Mouse (Mus musculus) megakaryocyte progenitor cell, adult 5-6 weeks (primary cell): ENCODE measurements around the gene Cyb5b. TPM values are rescaled to one million over a fixed set of nuclear protein-coding genes. Genes with fewer than 3 reads are reported as not detected.
A peak's percentile ranks its signal among the peaks of the same experiment; 100 is the strongest.
"Not testable (repeated sequence)": the region's sequence is repeated elsewhere in the genome, so short reads cannot be mapped to it uniquely, and the experiment has no call there.

ENCODE experiments used
- ATAC-seq: replicated peaks from 2 replicates; pipeline ENCODE4 v1.8.0; 2016; ENCODE audit warnings: mild to moderate bottlenecking, moderate TSS enrichment, inconsistent platforms; ENCODE audit not compliant: poor library complexity
- total RNA-seq, 2 experiments: library from RNA; stranded (forward) in 1 of 2; stranded (reverse) in 1 of 2; fragments of 157-497, 149-512 nt in 1 of 2; fragments of 200-1000 nt in 1 of 2; gene quantifications; 2 replicates each; pipeline versions ENCODE4 v1.2.3 to v1.2.4; 2015 to 2017

Gene Cyb5b
- total RNA-seq (2015): 54.1 and 58.4 TPM in 2 replicates
- total RNA-seq (2017): 61.0 and 67.1 TPM in 2 replicates

DNA sequence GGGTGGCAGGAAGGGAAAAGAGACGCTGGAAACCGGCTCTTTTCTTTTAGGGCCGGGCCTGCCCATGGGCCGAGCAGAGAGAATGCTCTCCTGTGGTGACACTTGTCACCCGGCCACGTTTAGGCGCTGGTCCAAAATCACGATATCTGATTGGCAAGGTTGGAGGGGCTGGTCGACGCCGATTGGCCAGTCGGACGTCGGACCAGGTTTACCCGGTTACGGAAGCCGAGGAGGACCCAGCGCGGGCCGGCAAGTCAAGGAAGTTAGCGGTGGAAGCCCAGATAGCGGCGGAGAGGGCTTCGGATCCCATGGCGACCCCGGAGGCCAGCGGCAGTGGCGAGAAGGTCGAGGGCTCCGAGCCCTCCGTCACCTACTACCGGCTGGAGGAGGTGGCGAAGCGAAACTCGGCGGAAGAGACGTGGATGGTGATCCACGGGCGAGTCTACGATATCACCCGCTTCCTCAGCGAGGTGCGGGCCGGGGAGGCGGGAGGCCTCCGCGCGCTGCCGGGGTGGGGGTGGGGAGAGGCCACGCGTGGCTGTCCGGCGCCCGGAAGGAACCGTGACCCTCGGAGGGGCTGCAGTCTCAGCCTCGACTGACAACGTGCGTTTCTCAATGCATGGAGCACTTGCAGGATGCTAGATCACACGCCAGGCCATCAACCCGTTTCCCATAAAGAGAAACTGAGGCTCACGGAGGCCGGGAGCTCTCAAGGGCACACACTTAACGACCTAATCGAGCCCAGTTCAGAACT lies at the start of gene Cyb5b:
Gene Cyb5b (plus strand): TSS at position 237 of the 754 bp plus-strand sequence.
- peak; percentile 96 for ATAC-seq

GRCm38 (mm10) chr8:107104547-107104946 lies 45.9 kb upstream of the Cyb5b start:
- peak; percentile 96 for ATAC-seq

- not testable (repeated sequence) for ATAC-seq
Measured at GRCm38 (mm10) chr8:107108089-107108488, 42.4 kb upstream of the Cyb5b start.

- ATAC-seq: no peak
Measured at GRCm38 (mm10) chr8:107108978-107109720, 41.3 kb upstream of the Cyb5b start.

DNA sequence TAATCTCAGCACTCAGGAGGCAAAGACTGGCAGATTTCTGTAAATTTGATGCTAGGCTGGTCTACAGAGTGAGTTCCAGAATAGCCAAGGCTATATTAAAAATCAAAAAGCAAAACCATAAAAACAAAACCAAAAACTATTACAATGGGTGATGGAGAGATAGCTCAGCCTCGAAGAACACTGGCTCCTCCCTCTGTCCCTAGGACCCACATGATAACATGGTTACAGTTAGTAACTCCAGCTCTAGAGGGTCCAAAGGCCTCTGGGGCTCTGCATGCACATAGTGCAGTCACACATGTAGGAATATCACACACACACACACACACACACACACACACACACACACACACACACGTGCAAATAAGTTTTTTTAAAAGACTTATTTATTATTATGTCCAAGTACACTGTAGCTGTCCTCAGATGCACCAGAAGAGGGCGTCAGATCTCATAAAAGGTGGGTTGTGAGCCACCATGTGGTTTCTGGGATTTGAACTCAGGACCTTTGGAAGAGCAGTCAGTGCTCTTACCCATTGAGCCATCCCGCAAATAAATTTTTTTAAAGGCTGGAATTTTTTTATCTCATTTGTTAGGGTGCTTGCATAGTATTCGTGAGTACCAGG lies 40.5 kb upstream of the Cyb5b start:
- peak; percentile 29; the same call in 1 of the 2 replicates for ATAC-seq

- ATAC-seq: no peak
Measured at GRCm38 (mm10) chr8:107110629-107111330, 39.7 kb upstream of the Cyb5b start.

DNA sequence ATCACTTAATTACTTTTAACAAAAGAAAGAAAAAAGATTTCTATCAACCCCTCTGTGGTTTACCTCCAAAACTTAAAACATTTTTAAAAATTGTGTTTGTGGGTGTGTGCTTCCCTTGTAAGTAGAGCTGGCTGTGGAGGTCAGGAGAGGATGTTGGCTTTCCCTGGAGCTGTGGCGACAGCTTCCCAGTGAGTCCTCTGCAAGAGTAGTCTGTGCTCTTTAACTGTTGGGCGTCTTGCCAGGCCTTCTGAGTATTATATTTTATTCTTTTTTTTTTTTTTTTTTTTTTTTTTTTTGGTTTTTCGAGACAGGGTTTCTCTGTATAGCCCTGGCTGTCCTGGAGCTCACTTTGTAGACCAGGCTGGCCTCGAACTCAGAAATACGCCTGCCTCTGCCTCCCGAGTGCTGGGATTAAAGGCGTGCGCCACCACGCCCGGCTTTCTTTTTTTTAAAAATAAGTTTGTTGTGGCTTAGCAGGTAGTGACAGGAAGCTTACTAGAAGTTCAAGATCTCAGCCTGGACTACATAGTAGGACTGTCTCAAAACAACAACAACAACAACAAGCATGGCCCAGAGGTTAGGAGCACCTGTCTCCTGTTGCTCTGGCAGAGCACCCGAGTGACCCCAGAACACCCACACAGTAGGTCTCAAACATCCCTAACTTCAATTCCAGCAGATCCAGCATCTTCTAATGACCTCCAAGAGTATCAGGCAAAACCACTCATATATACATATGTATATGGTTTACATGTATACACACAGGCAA lies 38.9 kb upstream of the Cyb5b start:
- ATAC-seq: no peak

GRCm38 (mm10) chr8:107113209-107113608 lies 37.2 kb upstream of the Cyb5b start:
- ATAC-seq: no peak

DNA sequence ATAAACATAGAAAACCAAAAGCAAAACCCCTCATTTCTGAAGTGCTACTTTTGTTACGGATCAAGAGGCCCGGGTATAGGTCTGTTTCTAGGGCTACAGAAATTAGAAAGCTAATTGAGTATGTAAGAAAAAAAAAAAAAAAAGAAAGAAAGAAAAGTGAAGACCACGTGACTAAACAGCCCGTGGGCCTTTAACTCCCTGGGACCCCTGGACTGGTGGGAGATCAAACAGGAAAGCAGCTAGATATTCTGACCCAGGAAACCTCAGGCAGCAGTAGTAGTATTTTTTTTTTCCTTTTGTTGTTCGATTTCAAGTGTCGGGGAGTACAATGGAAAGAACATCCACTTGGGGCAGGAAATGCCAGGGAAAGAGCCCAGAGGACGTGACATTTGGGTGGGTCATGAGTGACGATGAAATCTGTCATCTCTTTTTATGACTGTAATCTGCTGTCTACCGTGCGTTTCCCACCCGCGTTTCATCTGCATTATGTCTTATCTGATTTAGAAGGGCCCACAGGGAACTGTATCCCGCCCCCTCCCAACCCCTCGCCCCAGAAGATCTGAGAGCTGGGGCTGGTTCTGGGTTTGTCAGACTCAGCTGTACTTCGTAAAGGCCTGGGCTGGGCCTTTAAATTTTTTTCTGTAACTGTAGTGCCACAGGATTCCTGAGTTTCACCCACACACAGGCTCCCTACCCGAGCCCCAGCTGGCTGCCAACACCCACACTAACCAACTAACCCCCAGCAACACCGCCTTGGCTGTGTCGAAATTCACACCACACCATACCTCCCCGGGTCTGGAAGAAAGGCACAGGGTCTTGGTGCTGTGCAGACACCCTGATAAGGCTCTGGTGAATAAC lies 36.1 kb upstream of the Cyb5b start:
- ATAC-seq: peak; percentile 51

DNA sequence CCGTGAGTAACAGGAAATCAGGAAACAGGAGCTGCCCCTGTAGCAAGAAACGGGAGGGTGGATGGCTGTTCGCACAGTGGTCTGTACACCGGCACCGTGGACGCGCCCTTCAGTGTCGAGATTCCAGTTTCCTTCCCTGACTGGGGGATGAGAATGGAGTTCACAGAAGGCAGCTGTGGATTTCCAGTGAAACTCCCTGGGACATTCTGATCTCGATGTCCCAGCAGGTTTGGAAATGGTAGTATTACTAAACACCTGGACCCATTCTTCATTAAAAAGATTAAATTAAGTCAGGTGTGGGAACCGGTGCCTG lies 35.5 kb upstream of the Cyb5b start:
- no peak for ATAC-seq

GRCm38 (mm10) chr8:107116023-107116422 lies 34.4 kb upstream of the Cyb5b start:
- ATAC-seq: peak; percentile 86

- no peak for ATAC-seq
Measured at GRCm38 (mm10) chr8:107117019-107117418, 33.4 kb upstream of the Cyb5b start.

DNA sequence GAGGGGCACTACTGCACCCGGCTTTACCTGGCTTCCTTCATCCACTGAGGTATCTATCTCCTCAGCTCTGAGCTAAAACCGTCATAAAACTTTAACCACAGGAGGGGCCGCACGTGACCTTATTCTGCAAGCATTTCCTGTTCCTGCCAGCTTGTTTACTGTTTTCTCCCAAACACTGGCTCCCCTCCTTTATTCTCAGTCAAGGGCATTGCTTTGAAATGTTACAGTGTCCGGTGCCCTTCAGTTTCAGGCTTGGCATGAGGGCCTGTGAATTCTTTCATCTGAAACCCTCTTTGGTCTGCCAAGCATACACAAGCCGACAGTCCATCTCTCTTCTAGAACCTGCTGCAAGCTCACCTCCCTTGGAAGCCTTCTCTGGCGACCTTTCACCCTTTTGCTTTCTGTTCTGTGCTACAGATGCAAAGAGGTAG lies 31.6 kb upstream of the Cyb5b start:
- ATAC-seq: no peak

DNA sequence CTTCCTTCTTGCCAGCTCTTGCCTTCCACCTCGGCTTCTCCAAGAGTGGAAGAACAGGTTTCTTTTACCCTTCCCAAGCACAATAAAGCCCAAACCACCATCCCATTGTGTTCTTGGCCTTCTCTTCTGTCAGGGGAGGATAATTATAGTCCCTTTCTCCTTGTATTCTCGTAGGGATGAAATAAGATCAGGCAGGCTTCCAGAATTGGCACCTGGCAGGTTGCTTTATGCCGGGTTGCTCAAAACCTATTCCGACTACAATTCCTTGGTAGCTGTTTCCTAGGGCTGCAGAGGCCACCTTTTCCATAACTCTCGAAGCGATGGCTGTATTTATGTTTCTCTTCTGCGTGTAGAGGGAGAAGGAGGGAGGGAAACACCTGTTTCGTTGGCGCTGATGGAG lies 31.0 kb upstream of the Cyb5b start:
- ATAC-seq: no peak

- ATAC-seq: no peak
Measured at GRCm38 (mm10) chr8:107120806-107121205, 29.6 kb upstream of the Cyb5b start.

DNA sequence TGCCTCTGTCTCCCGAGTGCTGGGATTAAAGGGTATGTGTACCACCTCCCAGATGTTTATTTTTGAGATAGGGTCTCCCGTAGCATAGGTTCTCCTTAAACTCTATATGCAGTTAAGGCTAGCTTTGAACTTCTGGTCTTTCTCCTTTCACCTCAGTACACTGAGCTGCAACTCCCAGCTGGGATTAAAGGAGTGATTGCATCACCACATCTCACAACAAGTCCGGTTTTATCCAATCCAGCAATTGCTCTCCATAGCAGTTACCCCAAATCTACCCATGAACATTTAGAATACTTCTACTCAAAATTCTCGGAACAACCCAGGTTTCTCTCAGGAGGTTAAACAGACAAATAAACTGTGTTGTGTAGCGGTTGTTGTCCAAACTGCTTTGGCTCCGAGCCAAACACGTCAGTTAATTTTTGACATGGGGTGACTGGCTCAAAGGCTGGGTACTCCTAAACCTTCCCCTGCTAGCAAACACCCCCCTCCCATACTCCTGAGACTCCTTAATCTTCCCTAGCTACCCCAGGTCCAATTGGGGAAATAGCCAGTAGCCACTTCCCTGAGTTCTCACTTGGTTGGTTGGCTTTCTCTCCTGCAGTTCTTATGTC lies 28.7 kb upstream of the Cyb5b start:
- ATAC-seq: no peak

DNA sequence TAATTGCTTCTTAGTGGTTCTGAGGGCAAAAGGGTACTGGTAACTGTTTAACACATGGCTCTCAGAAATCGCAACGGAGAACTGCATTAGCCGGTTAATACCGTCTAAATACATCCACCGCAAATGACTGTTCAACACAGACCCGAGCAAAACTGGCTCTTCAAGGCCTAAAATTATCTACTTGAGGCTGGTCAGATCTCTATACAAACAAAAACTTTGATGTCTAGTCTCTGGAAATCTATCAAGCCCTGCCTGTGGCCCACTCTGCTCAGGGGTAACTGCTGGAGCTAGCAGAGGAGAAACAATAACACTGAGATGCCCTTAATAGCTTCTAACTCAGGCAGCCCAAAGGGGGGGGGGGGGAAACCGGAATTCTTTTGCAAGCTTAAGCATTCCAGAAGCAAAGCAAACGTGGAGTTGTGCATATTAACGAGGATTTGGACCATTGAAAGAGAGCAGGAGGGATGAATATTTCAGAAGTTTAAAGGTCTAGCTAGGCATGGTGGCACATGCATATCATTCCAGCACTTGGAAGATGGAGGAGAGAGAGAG lies 27.3 kb upstream of the Cyb5b start:
- no peak for ATAC-seq

GRCm38 (mm10) chr8:107124343-107124742 lies 26.1 kb upstream of the Cyb5b start:
- no peak for ATAC-seq
